Mouse (Mus musculus) CH12.LX (cell line): ENCODE data around the gene Bend6.

Experiments used
- CTCF ChIP-seq, 2 experiments: IDR thresholded peaks in 1 of 2; conservative IDR thresholded peaks in 1 of 2; 2 replicates each; pipeline ENCODE4 v1.5.1; 2011 to 2012; ENCODE audit warnings: low read depth in 2 of 2, low read length in 2 of 2, improper control_type of control experiment in 1 of 2, inconsistent platforms in 1 of 2, mild to moderate bottlenecking in 1 of 2, moderate library complexity in 1 of 2
- ELF1 ChIP-seq: IDR thresholded peaks from 2 replicates; pipeline ENCODE4 v1.6.1; 2014; ENCODE audit warnings: low read depth, mild to moderate bottlenecking, inconsistent platforms, low read length, improper control_type of control experiment
- JUN ChIP-seq: IDR thresholded peaks from 2 replicates; pipeline ENCODE4 v1.6.1; 2011; ENCODE audit warnings: low read depth, mild to moderate bottlenecking, low read length, improper control_type of control experiment, moderate library complexity; ENCODE audit not compliant: insufficient read depth
- MAFK ChIP-seq: IDR thresholded peaks from 2 replicates; pipeline ENCODE4 v1.6.1; 2011; ENCODE audit warnings: low read length, improper control_type of control experiment; ENCODE audit not compliant: insufficient replicate concordance
- MYC ChIP-seq: IDR thresholded peaks from 2 replicates; pipeline ENCODE4 v1.6.1; 2011; ENCODE audit warnings: low read depth, mild to moderate bottlenecking, improper control_type of control experiment, low read length
- SMC3 ChIP-seq: IDR thresholded peaks from 2 replicates; pipeline ENCODE4 v1.6.1; 2011; ENCODE audit warnings: low read depth, low read length, improper control_type of control experiment
- TBP ChIP-seq: conservative IDR thresholded peaks from 2 replicates; pipeline ENCODE4 v1.6.1; 2011; ENCODE audit warnings: low read depth, low read length, improper control_type of control experiment
- TCF12 ChIP-seq: IDR thresholded peaks from 2 replicates; pipeline ENCODE4 v1.6.1; 2014; ENCODE audit warnings: low read depth, mild to moderate bottlenecking, inconsistent platforms, low read length, improper control_type of control experiment
- UBTF ChIP-seq: IDR thresholded peaks from 2 replicates; pipeline ENCODE4 v1.6.1; 2012; ENCODE audit warnings: low read depth, mild to moderate bottlenecking, inconsistent platforms, low read length, improper control_type of control experiment, moderate library complexity
- ZMIZ1 ChIP-seq: IDR thresholded peaks from 2 replicates; pipeline ENCODE4 v1.6.1; 2012; ENCODE audit warnings: low read depth, mild to moderate bottlenecking, inconsistent platforms, low read length, improper control_type of control experiment
- ZNF384 ChIP-seq: IDR thresholded peaks from 2 replicates; pipeline ENCODE4 v1.6.1; 2012; ENCODE audit warnings: low read depth, low read length, improper control_type of control experiment, inconsistent platforms

DNA sequence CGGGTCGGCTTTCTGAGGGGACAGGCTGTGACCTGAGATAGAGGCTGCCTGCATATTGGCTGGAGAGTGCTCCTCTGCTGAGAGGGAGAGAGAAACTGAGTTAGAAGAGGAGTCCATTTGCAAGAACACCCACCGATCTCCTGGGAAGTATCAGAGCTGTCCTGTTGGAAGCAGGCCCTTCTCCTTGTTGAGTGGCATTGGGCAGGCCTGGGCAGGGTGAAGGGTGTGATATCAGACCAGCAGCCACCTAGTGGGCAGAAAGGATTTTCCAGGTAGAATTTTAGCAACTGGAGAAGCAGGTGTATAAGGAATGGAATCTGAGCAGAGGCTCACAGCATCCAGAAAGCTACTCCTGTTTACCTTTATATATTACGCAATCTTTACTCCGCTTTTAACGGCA, 40.2 kb upstream of the Bend6 start:
- TF ChIP-seq TCF12 (no peak), ELF1 (no peak), ZMIZ1 (no peak), TBP (no peak), CTCF (conservative IDR thresholded peaks at IDR 0.05 in 1 of 2, IDR thresholded peaks at IDR 0.05 in 1 of 2; ENCODE audit: low read depth in 2 of 2, low read length in 2 of 2) (peak in 1 of 2 experiments; percentile 12; a peak in 1 of 4 replicates), SMC3 (peak; percentile 11; the same call in 1 of the 2 replicates), UBTF (no peak), MYC (no peak), JUN (no peak), MAFK (no peak), ZNF384 (no peak)
